Mouse (Mus musculus): ENCODE measurements around the gene Atxn1l.
A peak's percentile ranks its signal among the peaks of the same experiment; 100 is the strongest.

The Atxn1l gene

GRCm38 (mm10) chr8:109734018-109734417 lies 3.5 kb downstream of the Atxn1l start:
- DNase-seq (ENCODE audit: extremely low read depth, low read depth, low spot score), result no peak

- DNase-seq (ENCODE audit: extremely low read depth, low read depth, low spot score), result no peak
Measured at GRCm38 (mm10) chr8:109731012-109731411, 6.5 kb downstream of the Atxn1l start.

GRCm38 (mm10) chr8:109725106-109725505 lies 12.4 kb downstream of the Atxn1l start:
- DNase-seq (ENCODE audit: extremely low read depth, low read depth, low spot score), result no peak

GRCm38 (mm10) chr8:109714961-109715360 lies 22.6 kb downstream of the Atxn1l start:
- DNase-seq (ENCODE audit: extremely low read depth, low read depth, low spot score), result no peak

- no peak for DNase-seq (ENCODE audit: extremely low read depth, low read depth, low spot score)
Measured at GRCm38 (mm10) chr8:109712521-109712920, 25.0 kb downstream of the Atxn1l start.

- DNase-seq (ENCODE audit: extremely low read depth, low read depth, low spot score), result no peak
Measured at GRCm38 (mm10) chr8:109707921-109708320, 29.6 kb downstream of the Atxn1l start.

- no peak for DNase-seq (ENCODE audit: extremely low read depth, low read depth, low spot score)
Measured at GRCm38 (mm10) chr8:109706874-109707237, 30.7 kb downstream of the Atxn1l start.

GRCm38 (mm10) chr8:109706076-109706873 lies 31.3 kb downstream of the Atxn1l start:
- DNase-seq (ENCODE audit: extremely low read depth, low read depth, low spot score), result no peak

- DNase-seq (ENCODE audit: extremely low read depth, low read depth, low spot score), result no peak
Measured at GRCm38 (mm10) chr8:109705320-109706075, 32.0 kb downstream of the Atxn1l start, which contains the start of gene Zfp821. Gene Zfp821, plus strand, starts transcription at chr8:109705546.

GRCm38 (mm10) chr8:109704565-109705319 lies 32.8 kb downstream of the Atxn1l start:
- no peak for DNase-seq (ENCODE audit: extremely low read depth, low read depth, low spot score)

GRCm38 (mm10) chr8:109698477-109698876 lies 39.1 kb downstream of the Atxn1l start:
- no peak for DNase-seq (ENCODE audit: extremely low read depth, low read depth, low spot score)

- DNase-seq (ENCODE audit: extremely low read depth, low read depth, low spot score), result peak; percentile 93
Measured at GRCm38 (mm10) chr8:109697754-109698153, 39.8 kb downstream of the Atxn1l start.

GRCm38 (mm10) chr8:109694154-109694553 lies 43.4 kb downstream of the Atxn1l start:
- no peak for DNase-seq (ENCODE audit: extremely low read depth, low read depth, low spot score)

- peak; percentile 83 for DNase-seq (ENCODE audit: extremely low read depth, low read depth, low spot score)
Measured at GRCm38 (mm10) chr8:109693146-109693900, 44.2 kb downstream of the Atxn1l start, which contains the start of gene Ist1. Gene Ist1, minus strand, starts transcription at chr8:109693260.

GRCm38 (mm10) chr8:109692443-109693145 lies 44.9 kb downstream of the Atxn1l start:
- DNase-seq (ENCODE audit: extremely low read depth, low read depth, low spot score), result no peak

- DNase-seq (ENCODE audit: extremely low read depth, low read depth, low spot score), result no peak
Measured at GRCm38 (mm10) chr8:109691769-109692168, 45.8 kb downstream of the Atxn1l start.

- no peak for DNase-seq (ENCODE audit: extremely low read depth, low read depth, low spot score)
Measured at GRCm38 (mm10) chr8:109687248-109687647, 50.3 kb downstream of the Atxn1l start.

- DNase-seq (ENCODE audit: extremely low read depth, low read depth, low spot score), result no peak
Measured at GRCm38 (mm10) chr8:109682120-109682519, 55.4 kb downstream of the Atxn1l start.

- DNase-seq (ENCODE audit: extremely low read depth, low read depth, low spot score), result no peak
Measured at GRCm38 (mm10) chr8:109681535-109681934, 56.0 kb downstream of the Atxn1l start.
